Mouse (Mus musculus) limb, embryonic 14.5 days (tissue): ENCODE data around the gene Tmem273. TPM values are rescaled to one million over a fixed set of nuclear protein-coding genes. Genes with fewer than 3 reads are reported as not detected.
A peak's percentile ranks its signal among the peaks of the same experiment; 100 is the strongest.

Experiments used
- ATAC-seq: fragments of 200-750 bp; cut with Nextera tagmentation; 2 replicates; pipeline ENCODE4 v1.8.0; 2017; ENCODE audit warnings: low read depth, moderate number of reproducible peaks, moderate TSS enrichment; ENCODE audit not compliant: low FRiP score
- DNase-seq: peaks from one replicate; pipeline ENCODE4 v3.0.0-alpha.2; 2015; ENCODE audit warnings: low spot score
- H3K27ac ChIP-seq: fragments of 300-500 bp; sonication (generic); replicated peaks from 2 replicates; pipeline ENCODE4 v1.5.1; 2014; ENCODE audit warnings: low read depth, mild to moderate bottlenecking, low read length, moderate library complexity, mixed read lengths
- H3K27me3 ChIP-seq: fragments of 300-500 bp; sonication (generic); 2 replicates; pipeline ENCODE4 v1.6.1; 2014; ENCODE audit warnings: low read length, mixed read lengths; ENCODE audit not compliant: control insufficient read depth, insufficient read depth
- H3K36me3 ChIP-seq: fragments of 300-500 bp; sonication (generic); 2 replicates; pipeline ENCODE4 v1.6.1; 2014; ENCODE audit warnings: mild to moderate bottlenecking, low read length, moderate library complexity, mixed read lengths; ENCODE audit not compliant: control insufficient read depth, insufficient read depth
- H3K4me1 ChIP-seq: fragments of 300-500 bp; sonication (generic); 2 replicates; pipeline ENCODE4 v1.6.1; 2014; ENCODE audit warnings: antibody characterized with exemption, low read length, mixed read lengths; ENCODE audit not compliant: control insufficient read depth, insufficient read depth
- H3K4me2 ChIP-seq: fragments of 300-500 bp; sonication (generic); replicated peaks from 2 replicates; pipeline ENCODE4 v1.6.1; 2014; ENCODE audit warnings: low read depth, mild to moderate bottlenecking, low read length, moderate library complexity; ENCODE audit not compliant: severe bottlenecking
- H3K4me3 ChIP-seq: fragments of 300-500 bp; sonication (generic); replicated peaks from 2 replicates; pipeline ENCODE4 v1.5.1; 2014; ENCODE audit warnings: low read length
- H3K9ac ChIP-seq: fragments of 300-500 bp; sonication (generic); 2 replicates; pipeline ENCODE4 v1.6.1; 2014; ENCODE audit warnings: mild to moderate bottlenecking, low read depth, low read length, moderate library complexity; ENCODE audit not compliant: severe bottlenecking
- H3K9me3 ChIP-seq: fragments of 300-500 bp; sonication (generic); 2 replicates; pipeline ENCODE4 v1.6.1; 2016; ENCODE audit warnings: low read length; ENCODE audit not compliant: control insufficient read depth
- POLR2A ChIP-seq: fragments of 200-500 bp; IDR thresholded peaks from 2 replicates; pipeline ENCODE4 v1.8.0; 2012; ENCODE audit warnings: inconsistent platforms, mild to moderate bottlenecking, moderate library complexity, borderline replicate concordance; ENCODE audit not compliant: insufficient read depth, insufficient read length; ENCODE audit errors: extremely low read depth
- WGBS: fragments of 180-500 bp; shearing (Covaris S2); extraction: QIAGEN DNeasy Blood & Tissue Kit; methylation state at CpG from one replicate; pipeline ENCODE4 v1.1.7; 2014; 5-methylcytosine and 5-hydroxymethylcytosine counted together
- polyA plus RNA-seq, 2 experiments: library from polyadenylated mRNA; depleted of rRNA in 1 of 2; stranded (reverse) in 1 of 2; unstranded in 1 of 2; fragments of >200 nt; fragmentation: Nextera tagmentation in 1 of 2; extraction: Ambion mirVana in 1 of 2; gene quantifications; 2 replicates each; pipeline versions ENCODE4 v1.2.1 to v1.2.3; 2012 to 2014

The Tmem273 gene
- polyA plus RNA-seq, 2 experiments: 2.5 to 2.6 TPM

GRCm38 (mm10) chr14:32762177-32762576 is 23.6 kb upstream of the Tmem273 start:
- no peaks in the 10 kb centered on the region for H3K36me3 ChIP-seq
- 77% methylated on average over 1 of the region's 1 CpGs for WGBS
- H3K4me3 ChIP-seq: no peak overlapping the region
- no peak overlapping the region for H3K4me2 ChIP-seq
- no peaks in the 10 kb centered on the region for H3K4me1 ChIP-seq
- ATAC-seq (no peak), DNase-seq (no peak)
- H3K27ac ChIP-seq: no peak overlapping the region
- no peaks in the 10 kb centered on the region for H3K9me3 ChIP-seq
- H3K27me3 ChIP-seq: no peaks in the 10 kb centered on the region
- no peak for TF ChIP-seq POLR2A
- H3K9ac ChIP-seq: no peak overlapping the region

- DNase-seq: no peak
- H3K4me2 ChIP-seq: no peak overlapping the region
- TF ChIP-seq POLR2A: no peak
- no peaks in the 10 kb centered on the region for H3K4me1 ChIP-seq
- WGBS: 53% methylated on average over 6 of the region's 6 CpGs
- no peaks in the 10 kb centered on the region for H3K27me3 ChIP-seq
- no peaks in the 10 kb centered on the region for H3K9me3 ChIP-seq
- H3K9ac ChIP-seq: no peak overlapping the region
- H3K36me3 ChIP-seq: no peaks in the 10 kb centered on the region
- no peak for ATAC-seq
- H3K4me3 ChIP-seq: no peak overlapping the region
- H3K27ac ChIP-seq: no peak overlapping the region
Measured at GRCm38 (mm10) chr14:32770563-32770962, 15.2 kb upstream of the Tmem273 start.

- no peak overlapping the region for H3K27ac ChIP-seq
- no peaks in the 10 kb centered on the region for H3K9me3 ChIP-seq
- no peaks in the 10 kb centered on the region for H3K4me1 ChIP-seq
- H3K27me3 ChIP-seq: no peaks in the 10 kb centered on the region
- H3K4me2 ChIP-seq: no peak overlapping the region
- H3K36me3 ChIP-seq: no peaks in the 10 kb centered on the region
- no peak overlapping the region for H3K9ac ChIP-seq
- H3K4me3 ChIP-seq: no peak overlapping the region
- ATAC-seq (no peak), DNase-seq (no peak)
- no peak for TF ChIP-seq POLR2A
- 83% methylated on average over 4 of the region's 4 CpGs for WGBS
Measured at GRCm38 (mm10) chr14:32772085-32772484, 13.7 kb upstream of the Tmem273 start.

- 50% methylated on average over 3 of the region's 3 CpGs for WGBS
- H3K4me3 ChIP-seq: no peak overlapping the region
- peak; percentile 45 for DNase-seq
Measured at GRCm38 (mm10) chr14:32772791-32773190, 13.0 kb upstream of the Tmem273 start.

GRCm38 (mm10) chr14:32773456-32773855 is 12.3 kb upstream of the Tmem273 start:
- Histone ChIP-seq H3K9ac (no peak overlapping the region), H3K9me3 (no peaks in the 10 kb centered on the region), H3K27me3 (no peaks in the 10 kb centered on the region), H3K36me3 (no peaks in the 10 kb centered on the region), H3K4me3 (no peak overlapping the region), H3K27ac (no peak overlapping the region), H3K4me1 (no peaks in the 10 kb centered on the region), H3K4me2 (no peak overlapping the region)
- WGBS: 83% methylated on average over 3 of the region's 3 CpGs
- no peak for DNase-seq
- no peak for TF ChIP-seq POLR2A
- no peak for ATAC-seq

More at GRCm38 (mm10) chr14:32772791-32773190, 13.0 kb upstream of the Tmem273 start:
- no peak overlapping the region for H3K9ac ChIP-seq
- no peak overlapping the region for H3K4me2 ChIP-seq
- H3K27ac ChIP-seq: no peak overlapping the region
- no peak for TF ChIP-seq POLR2A
- no peaks in the 10 kb centered on the region for H3K4me1 ChIP-seq
- H3K27me3 ChIP-seq: no peaks in the 10 kb centered on the region
- H3K9me3 ChIP-seq: no peaks in the 10 kb centered on the region
- H3K36me3 ChIP-seq: no peaks in the 10 kb centered on the region
- ATAC-seq: no peak

GRCm38 (mm10) chr14:32776077-32776476 is 9.7 kb upstream of the Tmem273 start:
- Histone ChIP-seq H3K4me2 (no peak overlapping the region), H3K9me3 (no peaks in the 10 kb centered on the region), H3K9ac (no peak overlapping the region), H3K27me3 (no peaks in the 10 kb centered on the region), H3K36me3 (no peaks in the 10 kb centered on the region), H3K4me1 (no peaks in the 10 kb centered on the region), H3K4me3 (no peak overlapping the region), H3K27ac (no peak overlapping the region)
- TF ChIP-seq POLR2A: no peak
- WGBS: 83% methylated on average over 7 of the region's 7 CpGs
- DNase-seq: no peak
- ATAC-seq: no peak
